Mouse (Mus musculus): ENCODE results near the gene Pemt.
A peak's percentile ranks its signal among the peaks of the same experiment; 100 is the strongest.

Gene Pemt

GRCm38 (mm10) chr11:60046058-60046735, at the start of gene Pemt:
Pemt (minus strand) TSS chr11:60046489.
- DNase-seq (ENCODE audit: low spot score), result peak; percentile 90

GRCm38 (mm10) chr11:60094909-60095810, 48.9 kb upstream of the Pemt start:
- DNase-seq (ENCODE audit: low spot score), result no peak

GRCm38 (mm10) chr11:60093984-60094587, 47.8 kb upstream of the Pemt start:
- no peak for DNase-seq (ENCODE audit: low spot score)

GRCm38 (mm10) chr11:60093227-60093626, 46.9 kb upstream of the Pemt start:
- no peak for DNase-seq (ENCODE audit: low spot score)

- no peak for DNase-seq (ENCODE audit: low spot score)
Observed at GRCm38 (mm10) chr11:60091422-60091761, 45.1 kb upstream of the Pemt start.

- DNase-seq (ENCODE audit: low spot score), result no peak
Observed at GRCm38 (mm10) chr11:60090696-60091421, 44.6 kb upstream of the Pemt start.

GRCm38 (mm10) chr11:60088947-60089346, 42.7 kb upstream of the Pemt start:
- no peak for DNase-seq (ENCODE audit: low spot score)

- DNase-seq (ENCODE audit: low spot score), result peak; percentile 19
Observed at GRCm38 (mm10) chr11:60086676-60087075, 40.4 kb upstream of the Pemt start.

- no peak for DNase-seq (ENCODE audit: low spot score)
Observed at GRCm38 (mm10) chr11:60084589-60084988, 38.3 kb upstream of the Pemt start.

- peak; percentile 24 for DNase-seq (ENCODE audit: low spot score)
Observed at GRCm38 (mm10) chr11:60076790-60077189, 30.5 kb upstream of the Pemt start.

- DNase-seq (ENCODE audit: low spot score), result peak; percentile 19
Observed at GRCm38 (mm10) chr11:60076183-60076582, 29.9 kb upstream of the Pemt start.

GRCm38 (mm10) chr11:60073936-60074502, 27.7 kb upstream of the Pemt start:
- DNase-seq (ENCODE audit: low spot score), result peak; percentile 16

- no peak for DNase-seq (ENCODE audit: low spot score)
Observed at GRCm38 (mm10) chr11:60073121-60073520, 26.8 kb upstream of the Pemt start.

GRCm38 (mm10) chr11:60071221-60071620, 24.9 kb upstream of the Pemt start:
- no peak for DNase-seq (ENCODE audit: low spot score)

- no peak for DNase-seq (ENCODE audit: low spot score)
Observed at GRCm38 (mm10) chr11:60070599-60070998, 24.3 kb upstream of the Pemt start.

- DNase-seq (ENCODE audit: low spot score), result no peak
Observed at GRCm38 (mm10) chr11:60068631-60069030, 22.3 kb upstream of the Pemt start.

- DNase-seq (ENCODE audit: low spot score), result no peak
Observed at GRCm38 (mm10) chr11:60067646-60068045, 21.4 kb upstream of the Pemt start.

- DNase-seq (ENCODE audit: low spot score), result no peak
Observed at GRCm38 (mm10) chr11:60065267-60065666, 19.0 kb upstream of the Pemt start.

- no peak for DNase-seq (ENCODE audit: low spot score)
Observed at GRCm38 (mm10) chr11:60061504-60062006, 15.3 kb upstream of the Pemt start.

GRCm38 (mm10) chr11:60060026-60060425, 13.7 kb upstream of the Pemt start:
- DNase-seq (ENCODE audit: low spot score), result no peak

- no peak for DNase-seq (ENCODE audit: low spot score)
Observed at GRCm38 (mm10) chr11:60058441-60058840, 12.2 kb upstream of the Pemt start.

- DNase-seq (ENCODE audit: low spot score), result no peak
Observed at GRCm38 (mm10) chr11:60057987-60058386, 11.7 kb upstream of the Pemt start.

Measured in ovary, adult 18-20 months (tissue).